Mouse (Mus musculus) forebrain, embryonic 12.5 days (tissue): ENCODE results near the gene Dlg2. TPM values are rescaled to one million over a fixed set of nuclear protein-coding genes. Genes with fewer than 3 reads are reported as not detected.

Source experiments
- ATAC-seq: fragments of 200-750 bp; cut with Nextera tagmentation; 2 replicates; pipeline ENCODE4 v1.8.0; 2017; ENCODE audit warnings: moderate TSS enrichment; ENCODE audit not compliant: low FRiP score
- H3K27ac ChIP-seq: fragments of 300-500 bp; sonication (generic); 2 replicates; pipeline ENCODE4 v1.5.1; 2016; ENCODE audit warnings: mild to moderate bottlenecking
- H3K27me3 ChIP-seq: fragments of 300-500 bp; sonication (generic); 2 replicates; pipeline ENCODE4 v1.6.1; 2016; ENCODE audit warnings: mild to moderate bottlenecking
- H3K36me3 ChIP-seq: fragments of 300-500 bp; sonication (generic); replicated peaks from 2 replicates; pipeline ENCODE4 v1.6.1; 2016; ENCODE audit warnings: mild to moderate bottlenecking
- H3K4me1 ChIP-seq: fragments of 300-500 bp; sonication (generic); 2 replicates; pipeline ENCODE4 v1.6.1; 2016
- H3K4me2 ChIP-seq: fragments of 300-500 bp; sonication (generic); 2 replicates; pipeline ENCODE4 v1.6.1; 2016; ENCODE audit warnings: mild to moderate bottlenecking, moderate library complexity
- H3K4me3 ChIP-seq: fragments of 300-500 bp; sonication (generic); replicated peaks from 2 replicates; pipeline ENCODE4 v1.5.1; 2016; ENCODE audit warnings: mild to moderate bottlenecking
- H3K9ac ChIP-seq: fragments of 300-500 bp; sonication (generic); 2 replicates; pipeline ENCODE4 v1.6.1; 2016; ENCODE audit warnings: mild to moderate bottlenecking
- H3K9me3 ChIP-seq: fragments of 300-500 bp; sonication (generic); 2 replicates; pipeline ENCODE4 v1.6.1; 2016
- WGBS: fragments of 180-500 bp; shearing (Covaris S2); methylation state at CpG from one replicate; pipeline ENCODE4 v1.1.7; 2016; 5-methylcytosine and 5-hydroxymethylcytosine counted together
- polyA plus RNA-seq: library from polyadenylated mRNA; unstranded; fragments of >200 nt; fragmentation: Nextera tagmentation; extraction: Ambion mirVana; gene quantifications from 2 replicates; pipeline ENCODE4 v1.2.1, GENCODE M21; 2016

Gene Dlg2
- polyA plus RNA-seq, 1 experiment from 2014 or later, result 6.5 TPM

DNA sequence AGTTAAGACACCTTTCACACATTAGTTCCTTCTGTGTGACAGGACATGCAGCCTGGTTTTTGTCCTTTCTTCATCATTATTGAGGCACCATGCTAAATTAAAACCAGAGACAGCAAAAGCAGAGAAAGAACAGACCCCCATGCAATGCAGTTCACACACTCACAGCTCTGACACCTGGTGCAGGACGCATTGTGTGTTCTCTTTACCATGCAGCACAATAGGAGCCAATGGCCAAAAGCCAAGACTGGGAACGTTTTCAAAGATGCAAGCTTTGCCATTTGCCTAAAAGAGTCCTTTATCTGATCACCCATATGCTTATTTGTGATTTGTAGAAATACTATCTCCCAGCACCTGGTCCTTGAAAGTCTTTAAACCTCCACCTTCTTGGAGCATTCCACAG, 1824.6 kb downstream of the Dlg2 start:
- Histone ChIP-seq H3K9me3 (no peaks in the 10 kb centered on the region), H3K9ac (no peak overlapping the region), H3K27ac (no peak overlapping the region), H3K36me3 (no peaks in the 10 kb centered on the region), H3K4me3 (no peak overlapping the region), H3K4me2 (no peak overlapping the region), H3K27me3 (no peaks in the 10 kb centered on the region), H3K4me1 (no peaks in the 10 kb centered on the region)
- ATAC-seq, result no peak
- 64% methylated on average over 2 of the region's 2 CpGs for WGBS

GRCm38 (mm10) chr7:92307634-92308033, 1831.2 kb downstream of the Dlg2 start:
- no peak overlapping the region for H3K9ac ChIP-seq
- no peaks in the 10 kb centered on the region for H3K4me1 ChIP-seq
- no peak overlapping the region for H3K4me3 ChIP-seq
- H3K36me3 ChIP-seq, result no peaks in the 10 kb centered on the region
- H3K27ac ChIP-seq, result no peak overlapping the region
- 93% methylated on average over 2 of the region's 2 CpGs for WGBS
- peak; percentile 55; the same call in 1 of the 2 replicates for ATAC-seq
- H3K27me3 ChIP-seq, result no peaks in the 10 kb centered on the region
- no peaks in the 10 kb centered on the region for H3K9me3 ChIP-seq
- no peak overlapping the region for H3K4me2 ChIP-seq

- Histone ChIP-seq H3K9me3 (no peaks in the 10 kb centered on the region), H3K27ac (no peak overlapping the region), H3K27me3 (no peaks in the 10 kb centered on the region), H3K4me2 (no peak overlapping the region), H3K4me1 (no peaks in the 10 kb centered on the region), H3K4me3 (no peak overlapping the region), H3K9ac (no peak overlapping the region), H3K36me3 (no peaks in the 10 kb centered on the region)
- ATAC-seq, result no peak
- 83% methylated on average over 2 of the region's 2 CpGs for WGBS
These were observed 1831.7 kb downstream of the Dlg2 start for GRCm38 (mm10) chr7:92308168-92308567.

DNA sequence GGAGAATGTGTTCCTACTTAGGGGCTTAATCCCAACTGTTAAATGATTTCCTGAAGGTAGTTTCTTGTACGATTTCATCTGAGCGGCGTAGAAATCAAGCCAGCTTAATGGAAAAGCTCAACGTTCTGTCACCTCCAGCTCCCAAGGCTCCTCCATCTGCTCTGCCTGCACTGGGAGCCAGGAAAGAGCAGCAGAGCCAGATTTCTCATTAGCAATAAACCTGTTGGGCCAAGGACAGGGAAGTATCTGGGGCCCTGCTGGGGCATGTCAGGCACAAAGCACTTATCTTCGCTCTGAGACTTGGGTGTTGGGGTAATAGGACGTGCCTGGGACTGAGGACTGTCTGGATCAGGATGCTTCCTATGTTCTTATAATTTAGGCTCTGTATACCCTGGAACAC, 1839.9 kb downstream of the Dlg2 start:
- H3K9me3 ChIP-seq, result no peaks in the 10 kb centered on the region
- 87% methylated on average over 6 of the region's 6 CpGs for WGBS

GRCm38 (mm10) chr7:92319469-92319868, 1843.0 kb downstream of the Dlg2 start:
- Histone ChIP-seq H3K4me1 (no peaks in the 10 kb centered on the region; the same call in 1 of the 2 replicates), H3K36me3 (no peaks in the 10 kb centered on the region), H3K4me2 (no peak overlapping the region), H3K27ac (no peak overlapping the region), H3K27me3 (no peaks in the 10 kb centered on the region), H3K4me3 (no peak overlapping the region), H3K9ac (no peak overlapping the region), H3K9me3 (no peaks in the 10 kb centered on the region)
- WGBS, result 86% methylated on average over 1 of the region's 1 CpGs
- no peak for ATAC-seq

More for the DNA sequence above, 1839.9 kb downstream of the Dlg2 start:
- no peaks in the 10 kb centered on the region for H3K36me3 ChIP-seq
- no peak overlapping the region for H3K4me3 ChIP-seq
- H3K27ac ChIP-seq, result no peak overlapping the region
- no peak for ATAC-seq
- no peaks in the 10 kb centered on the region for H3K27me3 ChIP-seq
- no peaks in the 10 kb centered on the region for H3K4me1 ChIP-seq
- H3K9ac ChIP-seq, result no peak overlapping the region
- no peak overlapping the region for H3K4me2 ChIP-seq

DNA sequence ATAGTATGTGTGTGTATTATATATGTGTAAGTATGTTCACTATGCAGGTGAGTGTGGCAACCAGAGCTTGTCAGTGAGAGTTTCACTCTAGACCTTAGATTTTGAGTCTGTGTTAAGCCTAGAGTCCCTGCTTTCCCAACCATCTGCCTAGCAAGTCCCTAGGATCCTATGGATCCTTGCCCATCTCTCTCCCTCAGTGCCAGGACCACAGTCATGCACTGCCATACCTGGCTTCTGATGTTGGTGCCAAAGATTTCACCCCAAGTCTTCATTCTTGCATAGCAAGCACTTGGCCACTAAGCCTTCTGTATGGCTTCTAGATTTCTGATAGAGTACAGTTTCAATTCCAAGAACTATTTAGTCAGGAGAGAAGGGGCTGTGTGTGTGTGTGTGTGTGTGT, 1843.7 kb downstream of the Dlg2 start:
- no peak overlapping the region for H3K9ac ChIP-seq
- no peaks in the 10 kb centered on the region for H3K27me3 ChIP-seq
- no peaks in the 10 kb centered on the region; the same call in 1 of the 2 replicates for H3K4me1 ChIP-seq
- no peaks in the 10 kb centered on the region for H3K9me3 ChIP-seq
- H3K4me3 ChIP-seq, result no peak overlapping the region
- no peaks in the 10 kb centered on the region for H3K36me3 ChIP-seq
- H3K4me2 ChIP-seq, result no peak overlapping the region
- no peak overlapping the region for H3K27ac ChIP-seq
- no peak for ATAC-seq

DNA sequence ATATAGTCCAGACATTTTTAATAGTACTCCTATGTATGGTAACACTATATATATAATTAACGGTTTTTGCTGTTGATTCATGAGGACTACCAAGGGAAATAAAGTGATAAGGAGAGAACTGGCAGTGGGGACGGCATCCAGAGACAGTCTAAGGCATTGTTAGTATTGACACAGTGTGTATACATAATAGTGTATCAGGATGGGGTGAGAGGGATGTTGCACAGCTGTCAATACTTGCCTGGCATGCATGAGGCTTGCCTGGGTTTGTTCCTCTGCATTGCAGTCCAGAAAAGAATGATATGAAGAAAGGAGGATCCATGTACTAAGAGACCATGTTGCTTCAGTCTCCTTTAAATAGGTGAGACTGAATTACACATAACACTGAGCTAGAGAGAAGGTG, 1845.3 kb downstream of the Dlg2 start:
- Histone ChIP-seq H3K4me2 (no peak overlapping the region), H3K27ac (no peak overlapping the region), H3K4me3 (no peak overlapping the region), H3K4me1 (no peaks in the 10 kb centered on the region; the same call in 1 of the 2 replicates), H3K9ac (no peak overlapping the region), H3K27me3 (no peaks in the 10 kb centered on the region), H3K36me3 (no peaks in the 10 kb centered on the region), H3K9me3 (no peaks in the 10 kb centered on the region)
- no peak for ATAC-seq
- 85% methylated on average over 2 of the region's 2 CpGs for WGBS

GRCm38 (mm10) chr7:92322342-92323069, 1846.0 kb downstream of the Dlg2 start:
- Histone ChIP-seq H3K27ac (no peak overlapping the region), H3K27me3 (no peaks in the 10 kb centered on the region), H3K4me3 (no peak overlapping the region), H3K9ac (no peak overlapping the region), H3K36me3 (no peaks in the 10 kb centered on the region), H3K4me2 (no peak overlapping the region), H3K4me1 (no peaks in the 10 kb centered on the region; the same call in 1 of the 2 replicates), H3K9me3 (no peaks in the 10 kb centered on the region)
- no peak for ATAC-seq
- 70% methylated on average over 13 of the region's 13 CpGs for WGBS

- Histone ChIP-seq H3K4me2 (no peak overlapping the region), H3K9ac (no peak overlapping the region), H3K4me3 (no peak overlapping the region), H3K27ac (no peak overlapping the region), H3K36me3 (no peaks in the 10 kb centered on the region), H3K4me1 (no peaks in the 10 kb centered on the region; the same call in 1 of the 2 replicates), H3K9me3 (no peaks in the 10 kb centered on the region), H3K27me3 (no peaks in the 10 kb centered on the region)
- 53% methylated on average over 4 of the region's 4 CpGs for WGBS
- peak; percentile 68; the same call in 1 of the 2 replicates for ATAC-seq
These were observed 1847.2 kb downstream of the Dlg2 start for GRCm38 (mm10) chr7:92323710-92324109.

- Histone ChIP-seq H3K9me3 (no peaks in the 10 kb centered on the region), H3K4me1 (no peaks in the 10 kb centered on the region), H3K4me3 (no peak overlapping the region), H3K36me3 (no peaks in the 10 kb centered on the region), H3K4me2 (no peak overlapping the region), H3K27me3 (no peaks in the 10 kb centered on the region), H3K27ac (no peak overlapping the region), H3K9ac (no peak overlapping the region)
- no peak for ATAC-seq
- 56% methylated on average over 2 of the region's 2 CpGs for WGBS
These were observed 1850.9 kb downstream of the Dlg2 start for GRCm38 (mm10) chr7:92327343-92327896.

- H3K27ac ChIP-seq, result no peak overlapping the region
- 76% methylated on average over 5 of the region's 5 CpGs for WGBS
These were observed 1856.9 kb downstream of the Dlg2 start for GRCm38 (mm10) chr7:92333220-92333898.

GRCm38 (mm10) chr7:92356542-92356941, 1880.1 kb downstream of the Dlg2 start:
- H3K4me3 ChIP-seq, result no peak overlapping the region
- H3K36me3 ChIP-seq, result no peaks in the 10 kb centered on the region
- H3K27me3 ChIP-seq, result no peaks in the 10 kb centered on the region
- no peaks in the 10 kb centered on the region for H3K4me1 ChIP-seq
- no peak overlapping the region for H3K4me2 ChIP-seq
- H3K27ac ChIP-seq, result no peak overlapping the region
- H3K9me3 ChIP-seq, result no peaks in the 10 kb centered on the region
- WGBS, result 75% methylated on average over 3 of the region's 3 CpGs
- no peak for ATAC-seq
- H3K9ac ChIP-seq, result no peak overlapping the region

More at GRCm38 (mm10) chr7:92333220-92333898, 1856.9 kb downstream of the Dlg2 start:
- no peak overlapping the region for H3K4me2 ChIP-seq
- no peak for ATAC-seq
- no peak overlapping the region for H3K4me3 ChIP-seq
- no peaks in the 10 kb centered on the region for H3K4me1 ChIP-seq
- no peaks in the 10 kb centered on the region for H3K9me3 ChIP-seq
- H3K36me3 ChIP-seq, result no peaks in the 10 kb centered on the region
- no peak overlapping the region for H3K9ac ChIP-seq
- no peaks in the 10 kb centered on the region for H3K27me3 ChIP-seq
